Mouse (Mus musculus) skeletal muscle tissue, adult 2 months (tissue): ENCODE measurements around the gene Col18a1.
A peak's percentile ranks its signal among the peaks of the same experiment; 100 is the strongest.

Experiments
- DNase-seq: peaks from one replicate; pipeline ENCODE4 v3.0.0-alpha.2; 2012; ENCODE audit warnings: low read depth, low spot score

Gene Col18a1

GRCm38 (mm10) chr10:77110843-77111242 is 55.5 kb downstream of the Col18a1 start:
- DNase-seq: no peak

- DNase-seq: no peak
Measured at GRCm38 (mm10) chr10:77110010-77110409, 56.3 kb downstream of the Col18a1 start.

GRCm38 (mm10) chr10:77108106-77108505 is 58.2 kb downstream of the Col18a1 start:
- DNase-seq: no peak

GRCm38 (mm10) chr10:77104327-77104726 is 62.0 kb downstream of the Col18a1 start:
- DNase-seq: no peak

- DNase-seq: no peak
Measured at GRCm38 (mm10) chr10:77103689-77104088, 62.7 kb downstream of the Col18a1 start.

GRCm38 (mm10) chr10:77099777-77100176 is 66.6 kb downstream of the Col18a1 start:
- no peak for DNase-seq

GRCm38 (mm10) chr10:77098619-77099018 is 67.7 kb downstream of the Col18a1 start:
- peak; percentile 14 for DNase-seq

- peak; percentile 37 for DNase-seq
Measured at GRCm38 (mm10) chr10:77097890-77098200, 68.5 kb downstream of the Col18a1 start.

- no peak for DNase-seq
Measured at GRCm38 (mm10) chr10:77097006-77097889, 69.1 kb downstream of the Col18a1 start.

GRCm38 (mm10) chr10:77095666-77096065 is 70.7 kb downstream of the Col18a1 start:
- no peak for DNase-seq

GRCm38 (mm10) chr10:77093817-77094216 is 72.5 kb downstream of the Col18a1 start:
- no peak for DNase-seq

- DNase-seq: no peak
Measured at GRCm38 (mm10) chr10:77091538-77092097, 74.7 kb downstream of the Col18a1 start.

GRCm38 (mm10) chr10:77090063-77090462 is 76.3 kb downstream of the Col18a1 start:
- DNase-seq: no peak

GRCm38 (mm10) chr10:77089336-77089735 is 77.0 kb downstream of the Col18a1 start:
- peak; percentile 35 for DNase-seq

- DNase-seq: no peak
Measured at GRCm38 (mm10) chr10:77084568-77084967, 81.8 kb downstream of the Col18a1 start.

- DNase-seq: no peak
Measured at GRCm38 (mm10) chr10:77082921-77083320, 83.4 kb downstream of the Col18a1 start.

GRCm38 (mm10) chr10:77082453-77082852 is 83.9 kb downstream of the Col18a1 start:
- DNase-seq: peak; percentile 50

- DNase-seq: no peak
Measured at GRCm38 (mm10) chr10:77078961-77079360, 87.4 kb downstream of the Col18a1 start.

- DNase-seq: no peak
Measured at GRCm38 (mm10) chr10:77078456-77078855, 87.9 kb downstream of the Col18a1 start.

- DNase-seq: no peak
Measured at GRCm38 (mm10) chr10:77074276-77074974, 91.9 kb downstream of the Col18a1 start.

- no peak for DNase-seq
Measured at GRCm38 (mm10) chr10:77070072-77070471, 96.3 kb downstream of the Col18a1 start.

GRCm38 (mm10) chr10:77068469-77068868 is 97.9 kb downstream of the Col18a1 start:
- no peak for DNase-seq

GRCm38 (mm10) chr10:77064659-77065058 is 101.7 kb downstream of the Col18a1 start:
- DNase-seq: no peak
